Mouse (Mus musculus) thymus, adult 2 months (tissue): ENCODE data around the gene 2700049A03Rik. TPM values are rescaled to one million over a fixed set of nuclear protein-coding genes. Genes with fewer than 3 reads are reported as not detected.

Experiments
- DNase-seq: peaks from one replicate; pipeline ENCODE4 v3.0.0; 2021
- H3K27ac ChIP-seq: fragments of 200-500 bp; 2 replicates; pipeline ENCODE4 v1.5.1; 2012; ENCODE audit warnings: low read length, control low read depth; ENCODE audit not compliant: control insufficient read depth, insufficient read depth
- H3K27me3 ChIP-seq: fragments of 200-500 bp; 2 replicates; pipeline ENCODE4 v1.6.1; 2012; ENCODE audit warnings: mild to moderate bottlenecking, low read length, moderate library complexity, mixed read lengths; ENCODE audit not compliant: control insufficient read depth, insufficient read depth
- H3K36me3 ChIP-seq: fragments of 200-500 bp; 2 replicates; pipeline ENCODE4 v1.6.1; 2012; ENCODE audit warnings: mild to moderate bottlenecking, low read length, moderate library complexity; ENCODE audit not compliant: control insufficient read depth, insufficient read depth
- H3K4me1 ChIP-seq: fragments of 200-500 bp; replicated peaks from 2 replicates; pipeline ENCODE4 v1.6.1; 2012; ENCODE audit warnings: low read length; ENCODE audit not compliant: control insufficient read depth, insufficient read depth
- H3K4me3 ChIP-seq: fragments of 200-500 bp; 2 replicates; pipeline ENCODE4 v1.5.1; 2012; ENCODE audit warnings: mild to moderate bottlenecking, low read length, control low read depth, moderate library complexity; ENCODE audit not compliant: control insufficient read depth, insufficient read depth
- CTCF ChIP-seq: fragments of 200-500 bp; IDR thresholded peaks from 2 replicates; pipeline ENCODE4 v1.5.1; 2012; ENCODE audit warnings: mild to moderate bottlenecking, control low read depth, low read length, moderate library complexity, borderline replicate concordance; ENCODE audit not compliant: control insufficient read depth, poor library complexity, insufficient read depth; ENCODE audit errors: extremely low read depth
- POLR2A ChIP-seq: fragments of 200-500 bp; IDR thresholded peaks from 2 replicates; pipeline ENCODE4 v1.6.1; 2012; ENCODE audit warnings: mild to moderate bottlenecking, low read length, control low read depth, moderate library complexity; ENCODE audit not compliant: control insufficient read depth, poor library complexity, insufficient read depth; ENCODE audit errors: extremely low read depth
- WGBS: fragments of 180-500 bp; shearing (Covaris S2); methylation state at CpG from one replicate; pipeline ENCODE4 v1.1.7; 2018; 5-methylcytosine and 5-hydroxymethylcytosine counted together
- polyA plus RNA-seq: library from polyadenylated mRNA; depleted of rRNA; stranded (reverse); fragments of >200 nt; gene quantifications from 2 replicates; pipeline ENCODE4 v1.2.3, GENCODE M21; 2012

2700049A03Rik gene
- polyA plus RNA-seq, 1 experiment = 7.0 TPM

DNA sequence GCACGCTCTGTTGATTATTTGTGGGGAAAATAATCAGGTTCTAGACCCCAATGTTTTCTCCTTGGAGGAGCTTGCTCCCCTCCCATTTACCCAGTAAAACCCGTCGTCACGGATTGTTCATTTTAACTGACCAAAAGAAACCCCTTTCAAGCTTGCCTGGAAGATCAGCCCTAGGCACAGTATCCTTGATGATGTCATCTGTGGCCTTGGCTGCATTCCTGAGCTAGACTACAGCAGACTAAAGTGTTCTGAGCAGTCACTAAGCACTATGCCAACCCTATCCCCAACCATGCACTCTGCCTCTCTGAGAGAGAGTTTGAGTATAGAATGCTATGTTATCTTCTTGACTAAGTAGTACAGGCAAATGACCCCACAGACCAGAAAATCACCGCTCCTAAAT is 20.2 kb upstream of the 2700049A03Rik start:
- no peak overlapping the region for H3K27ac ChIP-seq
- no peaks in the 10 kb centered on the region for H3K36me3 ChIP-seq
- no peak overlapping the region for H3K4me3 ChIP-seq
- no peaks in the 10 kb centered on the region for H3K27me3 ChIP-seq
- TF ChIP-seq POLR2A (no peak), CTCF (no peak)
- WGBS = 95% methylated on average over 5 of the region's 5 CpGs
- no peak for DNase-seq
- peaks cover 8% of the 10 kb centered on the region for H3K4me1 ChIP-seq

DNA sequence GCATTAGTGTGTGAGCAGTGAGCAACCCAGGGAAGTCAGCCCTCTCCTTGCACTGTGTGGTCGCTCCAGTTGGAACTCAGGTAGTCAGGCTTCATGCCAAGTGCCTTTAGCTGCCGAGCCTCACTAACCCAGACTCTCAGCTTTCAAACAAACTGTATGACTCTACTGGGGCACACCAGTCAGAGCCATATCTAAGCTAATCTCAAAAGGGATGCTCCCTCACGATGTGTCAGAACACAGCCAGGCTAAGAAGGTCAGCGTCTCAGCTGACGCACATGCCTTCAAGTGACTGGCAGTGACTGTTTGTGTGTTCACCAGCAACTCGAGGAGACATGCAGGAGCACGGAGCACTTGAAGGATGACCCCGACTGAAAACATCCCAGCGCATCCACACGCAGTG is 13.9 kb upstream of the 2700049A03Rik start:
- no peaks in the 10 kb centered on the region for H3K27me3 ChIP-seq
- peaks cover 8% of the 10 kb centered on the region; the same call in 1 of the 2 replicates for H3K36me3 ChIP-seq
- H3K4me3 ChIP-seq = no peak overlapping the region
- H3K4me1 ChIP-seq = no peaks in the 10 kb centered on the region
- DNase-seq = no peak
- no peak overlapping the region for H3K27ac ChIP-seq
- TF ChIP-seq CTCF (no peak), POLR2A (no peak)
- WGBS = 91% methylated on average over 10 of the region's 10 CpGs

DNA sequence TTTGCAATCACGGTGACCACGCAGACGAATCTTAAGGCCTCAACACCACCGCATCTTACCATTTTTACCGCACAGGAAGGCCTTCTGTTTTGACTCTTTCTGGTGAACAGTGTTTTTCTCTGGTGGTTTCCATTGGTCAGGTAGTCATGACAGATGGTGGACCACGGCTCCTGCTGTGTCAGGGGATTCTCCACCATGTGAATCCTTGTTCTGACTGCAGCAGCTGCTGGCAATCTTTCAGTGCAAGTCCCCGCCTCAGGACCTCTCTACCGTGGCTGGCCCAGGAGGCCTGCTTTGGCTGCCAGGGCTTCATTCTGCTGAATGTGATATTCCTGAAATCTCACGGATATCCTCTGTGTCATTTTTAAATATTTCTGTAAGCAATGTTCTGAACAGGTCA is 13.4 kb upstream of the 2700049A03Rik start:
- no peak overlapping the region for H3K4me3 ChIP-seq
- TF ChIP-seq CTCF (no peak), POLR2A (no peak)
- no peak overlapping the region for H3K27ac ChIP-seq
- H3K27me3 ChIP-seq = no peaks in the 10 kb centered on the region
- H3K36me3 ChIP-seq = peaks cover 8% of the 10 kb centered on the region; the same call in 1 of the 2 replicates
- no peak for DNase-seq
- H3K4me1 ChIP-seq = no peaks in the 10 kb centered on the region
- WGBS = 92% methylated on average over 9 of the region's 9 CpGs

DNA sequence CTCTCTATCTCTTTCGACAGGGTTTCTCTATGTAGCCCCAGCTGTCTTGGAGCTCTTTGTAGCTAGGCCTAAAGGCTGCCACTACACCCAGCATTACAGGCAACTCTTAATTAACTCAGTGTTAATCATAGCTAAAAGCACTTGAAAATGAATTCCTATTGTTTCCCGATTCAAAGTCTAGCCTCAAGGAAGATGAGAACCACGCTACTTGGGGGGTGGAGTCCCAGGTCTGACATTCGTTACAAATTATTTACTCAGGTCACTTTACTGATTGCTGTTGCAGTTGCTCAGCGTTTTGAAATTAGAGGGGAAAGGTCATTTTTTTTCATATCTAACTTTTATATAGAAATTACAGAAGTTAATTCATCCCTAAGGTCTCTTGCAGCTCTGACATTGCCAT is 1.1 kb upstream of the 2700049A03Rik start:
- Histone ChIP-seq H3K27me3 (no peaks in the 10 kb centered on the region), H3K27ac (no peak overlapping the region), H3K36me3 (no peaks in the 10 kb centered on the region), H3K4me3 (no peak overlapping the region), H3K4me1 (peaks cover 5% of the 10 kb centered on the region)
- TF ChIP-seq POLR2A (no peak), CTCF (no peak)
- no peak for DNase-seq
- 18% methylated on average over 5 of the region's 5 CpGs for WGBS

DNA sequence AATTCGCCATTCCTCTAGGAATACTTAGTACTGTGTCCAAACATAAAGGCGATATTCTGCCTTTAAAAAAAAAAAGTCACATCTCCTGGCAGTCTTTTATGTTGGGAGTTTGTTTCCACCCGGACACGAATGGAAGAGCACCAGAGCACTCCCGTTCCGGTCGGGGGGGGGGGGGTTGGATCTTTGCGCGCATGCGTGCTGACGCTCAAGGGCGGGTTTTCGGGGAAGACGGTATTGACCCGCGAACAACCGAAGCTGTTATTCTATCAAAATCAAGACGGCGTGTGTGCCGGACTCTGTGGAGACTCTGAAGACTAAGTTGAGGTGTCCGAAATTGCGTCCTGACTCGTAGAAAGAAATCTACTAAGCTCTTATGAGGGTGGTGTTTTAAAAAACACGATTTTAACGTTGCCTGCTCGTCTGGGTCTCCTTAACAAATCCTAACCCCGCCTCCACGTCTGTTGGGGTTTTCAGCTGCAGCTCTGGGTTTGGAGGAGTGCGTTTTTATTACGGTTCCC is 385 bp downstream of the 2700049A03Rik start:
- under 1% methylated on average over 30 of the region's 30 CpGs for WGBS
- peak; percentile 77 for DNase-seq
- Histone ChIP-seq H3K4me1 (peaks cover 5% of the 10 kb centered on the region), H3K4me3 (peak overlapping the region; percentile 67), H3K36me3 (no peaks in the 10 kb centered on the region; the same call in 1 of the 2 replicates), H3K27me3 (no peaks in the 10 kb centered on the region), H3K27ac (peak overlapping the region; percentile 74)
- TF ChIP-seq CTCF (no peak), POLR2A (peak; percentile 51; the same call in 1 of the 2 replicates)

DNA sequence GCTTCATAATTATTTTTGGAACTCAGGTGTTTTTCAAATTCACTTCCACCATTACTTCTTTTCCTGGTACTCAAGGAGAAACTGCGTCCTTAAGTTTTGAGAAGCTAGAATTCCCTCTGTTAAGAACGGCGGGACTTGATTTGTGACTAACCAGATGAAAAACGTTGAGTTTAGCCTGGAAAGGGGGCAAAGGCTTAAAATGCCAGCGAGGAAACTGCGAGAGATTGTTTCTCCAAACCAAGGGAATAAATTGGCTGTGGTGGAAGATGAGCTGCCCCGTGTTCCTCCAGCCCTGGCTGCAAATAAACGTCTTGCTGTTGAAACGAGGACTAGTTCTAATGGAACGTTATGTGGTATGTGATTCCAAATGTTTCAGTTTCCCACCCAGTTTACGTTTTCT is 1.0 kb downstream of the 2700049A03Rik start:
- DNase-seq = no peak
- H3K36me3 ChIP-seq = peaks cover 6% of the 10 kb centered on the region
- peaks cover 5% of the 10 kb centered on the region for H3K4me1 ChIP-seq
- H3K27ac ChIP-seq = no peak overlapping the region
- no peaks in the 10 kb centered on the region for H3K27me3 ChIP-seq
- H3K4me3 ChIP-seq = peak overlapping the region; percentile 28
- under 1% methylated on average over 11 of the region's 11 CpGs for WGBS
- TF ChIP-seq CTCF = no peak
- TF ChIP-seq POLR2A = no peak
